Mouse (Mus musculus): ENCODE data around the gene Ifna9. TPM values are rescaled to one million over a fixed set of nuclear protein-coding genes. Genes with fewer than 3 reads are reported as not detected.
A peak's percentile ranks its signal among the peaks of the same experiment; 100 is the strongest.

Gene Ifna9
- not detected for polyA plus RNA-seq (2012; fragmentation: generic; extraction: Trizol)
- long read RNA-seq, experiment 1: 0 reads
- long read RNA-seq, experiment 2: 0 reads

DNA sequence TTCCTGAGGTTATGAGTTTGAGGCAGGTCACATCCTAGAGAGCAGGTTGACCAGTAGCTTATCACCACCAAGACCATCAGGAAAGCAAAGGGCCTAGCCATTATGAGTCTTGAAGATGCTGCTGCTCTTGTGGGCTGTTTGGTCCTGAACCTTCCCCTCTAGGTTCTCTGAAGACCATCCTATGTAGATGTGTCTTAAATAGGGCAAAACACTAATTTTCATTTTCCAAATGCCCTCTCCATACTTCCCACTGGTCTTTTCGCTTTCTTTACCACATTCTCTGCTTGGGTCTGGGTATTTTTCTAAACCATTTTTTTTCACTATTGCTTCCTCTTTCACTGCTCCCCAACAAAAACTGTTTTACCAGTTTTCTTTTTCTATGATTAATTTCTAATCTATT, at the start of gene Ifna9:
Gene Ifna9, minus strand, starts transcription at position 101 of the 400 bp plus-strand sequence.
- Histone ChIP-seq H3K36me3 (ENCODE audit: control insufficient read depth, insufficient read depth) (no peaks in the 10 kb centered on the region), H3K27me3 (ENCODE audit: control insufficient read depth, insufficient read depth, insufficient read length) (no peaks in the 10 kb centered on the region), H3ac (ENCODE audit: control insufficient read depth, insufficient read length, low read depth) (no peak within 1 kb of the TSS), H3K79me3 (ENCODE audit: low read depth) (no peaks in the 10 kb centered on the region), H3K4me3 (ENCODE audit: insufficient read depth, poor library complexity, severe bottlenecking) (no peak within 1 kb of the TSS), H3K79me2 (ENCODE audit: control insufficient read depth, insufficient read depth) (no peaks in the 10 kb centered on the region)
- no peak for TF ChIP-seq CEBPB (IDR thresholded peaks at IDR 0.05; ENCODE audit: low read depth)
- no peak for TF ChIP-seq MYOD1 (IDR thresholded peaks at IDR 0.05; ENCODE audit: control insufficient read depth, insufficient read length, low read depth)

- H3K36me3 ChIP-seq (ENCODE audit: control insufficient read depth, insufficient read depth): no peaks in the 10 kb centered on the region
- peak overlapping the region; percentile 62 for H3ac ChIP-seq (ENCODE audit: control insufficient read depth, insufficient read length, low read depth)
- H3K4me3 ChIP-seq (ENCODE audit: insufficient read depth, poor library complexity, severe bottlenecking): peak overlapping the region; percentile 34
- TF ChIP-seq MYOD1 (IDR thresholded peaks at IDR 0.05; ENCODE audit: control insufficient read depth, insufficient read length, low read depth) (peak; percentile 5), FOSL1 (IDR thresholded peaks at IDR 0.05; ENCODE audit: insufficient read depth, low read length, poor library complexity, severe bottlenecking) (no peak), CTCF (IDR thresholded peaks at IDR 0.05; ENCODE audit: control insufficient read depth, insufficient read depth, insufficient read length) (peak; percentile 76)
- no peaks in the 10 kb centered on the region for H3K79me3 ChIP-seq (ENCODE audit: low read depth)
- H3K79me2 ChIP-seq (ENCODE audit: control insufficient read depth, insufficient read depth): no peaks in the 10 kb centered on the region
- H3K27me3 ChIP-seq (ENCODE audit: control insufficient read depth, insufficient read depth, insufficient read length): no peaks in the 10 kb centered on the region
Observed at GRCm38 (mm10) chr4:88641077-88641831, 49.1 kb upstream of the Ifna9 start.

DNA sequence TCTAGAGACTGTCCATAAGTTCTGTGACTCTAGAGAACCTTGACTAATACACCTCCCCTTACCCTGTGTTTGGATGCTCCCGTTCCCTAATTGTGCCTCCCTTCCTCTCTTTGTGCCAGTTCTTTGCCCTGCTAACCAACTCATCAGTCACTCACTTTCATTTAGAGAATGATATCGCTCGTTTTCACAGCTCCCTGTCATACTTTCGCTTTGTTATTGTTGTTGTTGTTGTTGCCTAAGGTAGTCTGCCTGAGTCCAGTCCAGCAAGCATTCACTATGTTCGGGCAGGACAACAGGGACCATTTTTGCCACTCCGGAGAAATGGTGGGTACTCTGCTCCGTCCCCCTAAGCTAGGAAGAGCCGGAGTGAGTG, 48.5 kb upstream of the Ifna9 start:
- no peaks in the 10 kb centered on the region for H3K79me2 ChIP-seq (ENCODE audit: control insufficient read depth, insufficient read depth)
- peak overlapping the region; percentile 62 for H3ac ChIP-seq (ENCODE audit: control insufficient read depth, insufficient read length, low read depth)
- no peaks in the 10 kb centered on the region for H3K79me3 ChIP-seq (ENCODE audit: low read depth)
- no peaks in the 10 kb centered on the region for H3K36me3 ChIP-seq (ENCODE audit: control insufficient read depth, insufficient read depth)
- H3K27me3 ChIP-seq (ENCODE audit: control insufficient read depth, insufficient read depth, insufficient read length): no peaks in the 10 kb centered on the region
- peak overlapping the region; percentile 34 for H3K4me3 ChIP-seq (ENCODE audit: insufficient read depth, poor library complexity, severe bottlenecking)
- TF ChIP-seq CEBPB (IDR thresholded peaks at IDR 0.05; ENCODE audit: low read depth): no peak
- TF ChIP-seq MYOD1 (IDR thresholded peaks at IDR 0.05; ENCODE audit: control insufficient read depth, insufficient read length, low read depth): no peak
- no peak for TF ChIP-seq MAX (IDR thresholded peaks at IDR 0.05)
- no peak for TF ChIP-seq MYOG (IDR thresholded peaks at IDR 0.05; ENCODE audit: control insufficient read depth, extremely low read depth, insufficient read length)
- TF ChIP-seq USF1 (IDR thresholded peaks at IDR 0.05; ENCODE audit: low read depth): no peak
- no peak for TF ChIP-seq CTCF (IDR thresholded peaks at IDR 0.05; ENCODE audit: control insufficient read depth, insufficient read depth, insufficient read length)
- TF ChIP-seq FOSL1 (IDR thresholded peaks at IDR 0.05; ENCODE audit: insufficient read depth, low read length, poor library complexity, severe bottlenecking): no peak

GRCm38 (mm10) chr4:88634311-88634710, 42.1 kb upstream of the Ifna9 start, which contains the start of gene C87499:
Gene C87499 (minus strand): TSS chr4:88634411.
- TF ChIP-seq CEBPB (IDR thresholded peaks at IDR 0.05; ENCODE audit: low read depth): no peak
- no peak for TF ChIP-seq FOSL1 (IDR thresholded peaks at IDR 0.05; ENCODE audit: insufficient read depth, low read length, poor library complexity, severe bottlenecking)
- TF ChIP-seq MYOG (IDR thresholded peaks at IDR 0.05; ENCODE audit: control insufficient read depth, extremely low read depth, insufficient read length): no peak
- no peak for TF ChIP-seq CTCF (IDR thresholded peaks at IDR 0.05; ENCODE audit: control insufficient read depth, insufficient read depth, insufficient read length)
- TF ChIP-seq MAX (IDR thresholded peaks at IDR 0.05): no peak
- TF ChIP-seq USF1 (IDR thresholded peaks at IDR 0.05; ENCODE audit: low read depth): no peak
- TF ChIP-seq MYOD1 (IDR thresholded peaks at IDR 0.05; ENCODE audit: control insufficient read depth, insufficient read length, low read depth): no peak
- no peaks in the 10 kb centered on the region for H3K79me3 ChIP-seq (ENCODE audit: low read depth)
- H3K4me3 ChIP-seq (ENCODE audit: insufficient read depth, poor library complexity, severe bottlenecking): no peak within 1 kb of the TSS
- no peak within 1 kb of the TSS for H3ac ChIP-seq (ENCODE audit: control insufficient read depth, insufficient read length, low read depth)
- no peaks in the 10 kb centered on the region for H3K36me3 ChIP-seq (ENCODE audit: control insufficient read depth, insufficient read depth)
- no peaks in the 10 kb centered on the region for H3K79me2 ChIP-seq (ENCODE audit: control insufficient read depth, insufficient read depth)
- no peaks in the 10 kb centered on the region for H3K27me3 ChIP-seq (ENCODE audit: control insufficient read depth, insufficient read depth, insufficient read length)

DNA sequence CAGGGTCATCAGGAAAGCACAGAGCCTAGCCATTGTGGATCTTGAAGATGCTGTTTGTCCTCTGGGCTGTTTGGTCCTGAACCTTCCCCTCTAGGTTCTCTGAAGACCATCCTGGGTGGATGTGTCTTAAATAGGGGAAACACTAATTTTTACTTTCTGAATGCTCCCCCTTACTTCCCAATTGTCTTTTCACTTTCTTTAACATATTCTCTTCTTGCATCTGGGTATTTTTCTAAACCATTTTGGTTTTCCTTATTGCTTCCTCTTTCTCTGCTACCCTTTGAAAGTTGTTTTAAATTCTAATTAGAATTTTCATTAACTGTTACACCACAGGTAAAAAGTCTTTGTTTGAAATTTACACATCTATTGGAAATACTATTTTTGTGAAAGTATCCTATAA, 11.1 kb upstream of the Ifna9 start, which contains the start of gene Ifna12:
Gene Ifna12, minus strand, starts transcription at position 101 of the 400 bp plus-strand sequence.
- Histone ChIP-seq H3ac (ENCODE audit: control insufficient read depth, insufficient read length, low read depth) (no peak within 1 kb of the TSS), H3K4me3 (ENCODE audit: insufficient read depth, poor library complexity, severe bottlenecking) (no peak within 1 kb of the TSS), H3K79me2 (ENCODE audit: control insufficient read depth, insufficient read depth) (no peaks in the 10 kb centered on the region), H3K36me3 (ENCODE audit: control insufficient read depth, insufficient read depth) (no peaks in the 10 kb centered on the region), H3K27me3 (ENCODE audit: control insufficient read depth, insufficient read depth, insufficient read length) (no peaks in the 10 kb centered on the region), H3K79me3 (ENCODE audit: low read depth) (no peaks in the 10 kb centered on the region)
- TF ChIP-seq USF1 (IDR thresholded peaks at IDR 0.05; ENCODE audit: low read depth): no peak
- no peak for TF ChIP-seq MYOG (IDR thresholded peaks at IDR 0.05; ENCODE audit: control insufficient read depth, extremely low read depth, insufficient read length)
- no peak for TF ChIP-seq MYOD1 (IDR thresholded peaks at IDR 0.05; ENCODE audit: control insufficient read depth, insufficient read length, low read depth)
- TF ChIP-seq CEBPB (IDR thresholded peaks at IDR 0.05; ENCODE audit: low read depth): no peak
- TF ChIP-seq CTCF (IDR thresholded peaks at IDR 0.05; ENCODE audit: control insufficient read depth, insufficient read depth, insufficient read length): no peak
- TF ChIP-seq MAX (IDR thresholded peaks at IDR 0.05): no peak
- no peak for TF ChIP-seq FOSL1 (IDR thresholded peaks at IDR 0.05; ENCODE audit: insufficient read depth, low read length, poor library complexity, severe bottlenecking)

- no peaks in the 10 kb centered on the region for H3K79me2 ChIP-seq (ENCODE audit: control insufficient read depth, insufficient read depth)
- no peak within 1 kb of the TSS for H3ac ChIP-seq (ENCODE audit: control insufficient read depth, insufficient read length, low read depth)
- TF ChIP-seq FOSL1 (IDR thresholded peaks at IDR 0.05; ENCODE audit: insufficient read depth, low read length, poor library complexity, severe bottlenecking): no peak
- no peak for TF ChIP-seq MAX (IDR thresholded peaks at IDR 0.05)
- no peak for TF ChIP-seq USF1 (IDR thresholded peaks at IDR 0.05; ENCODE audit: low read depth)
- TF ChIP-seq CTCF (IDR thresholded peaks at IDR 0.05; ENCODE audit: control insufficient read depth, insufficient read depth, insufficient read length): no peak
- no peak for TF ChIP-seq MYOD1 (IDR thresholded peaks at IDR 0.05; ENCODE audit: control insufficient read depth, insufficient read length, low read depth)
- no peak for TF ChIP-seq MYOG (IDR thresholded peaks at IDR 0.05; ENCODE audit: control insufficient read depth, extremely low read depth, insufficient read length)
- TF ChIP-seq CEBPB (IDR thresholded peaks at IDR 0.05; ENCODE audit: low read depth): no peak
- H3K27me3 ChIP-seq (ENCODE audit: control insufficient read depth, insufficient read depth, insufficient read length): peaks cover 5% of the 10 kb centered on the region
- no peaks in the 10 kb centered on the region for H3K36me3 ChIP-seq (ENCODE audit: control insufficient read depth, insufficient read depth)
- H3K79me3 ChIP-seq (ENCODE audit: low read depth): no peaks in the 10 kb centered on the region
- H3K4me3 ChIP-seq (ENCODE audit: insufficient read depth, poor library complexity, severe bottlenecking): no peak within 1 kb of the TSS
Observed at GRCm38 (mm10) chr4:88571698-88572097, 20.5 kb downstream of the Ifna9 start, which contains the start of gene Ifna14. Gene Ifna14 (minus strand): TSS chr4:88571798.

Measured in C2C12 (cell line).